Mouse (Mus musculus) heart, embryonic 11.5 days (tissue): ENCODE results near the gene 2010300C02Rik. TPM values are rescaled to one million over a fixed set of nuclear protein-coding genes. Genes with fewer than 3 reads are reported as not detected.

Experiments used
- ATAC-seq: fragments of 200-750 bp; cut with Nextera tagmentation; replicated peaks from 2 replicates; pipeline ENCODE4 v1.8.0; 2017; ENCODE audit warnings: moderate library complexity; ENCODE audit not compliant: insufficient number of reproducible peaks, low FRiP score, low TSS enrichment
- H3K27ac ChIP-seq: fragments of 300-500 bp; sonication (generic); 2 replicates; pipeline ENCODE4 v1.5.1; 2014; ENCODE audit warnings: mild to moderate bottlenecking, low read depth, low read length
- H3K27me3 ChIP-seq: fragments of 300-500 bp; sonication (generic); 2 replicates; pipeline ENCODE4 v1.6.1; 2014; ENCODE audit warnings: mild to moderate bottlenecking, low read length, mixed read lengths; ENCODE audit not compliant: control insufficient read depth, insufficient read depth
- H3K36me3 ChIP-seq: fragments of 300-500 bp; sonication (generic); 2 replicates; pipeline ENCODE4 v1.6.1; 2014; ENCODE audit warnings: mild to moderate bottlenecking, low read length, moderate library complexity, mixed read lengths; ENCODE audit not compliant: control insufficient read depth, insufficient read depth
- H3K4me1 ChIP-seq: fragments of 300-500 bp; sonication (generic); 2 replicates; pipeline ENCODE4 v1.6.1; 2014; ENCODE audit warnings: low read length; ENCODE audit not compliant: control insufficient read depth, insufficient read depth
- H3K4me2 ChIP-seq: fragments of 300-500 bp; sonication (generic); 2 replicates; pipeline ENCODE4 v1.6.1; 2014; ENCODE audit warnings: mild to moderate bottlenecking, moderate library complexity
- H3K4me3 ChIP-seq: fragments of 300-500 bp; sonication (generic); 2 replicates; pipeline ENCODE4 v1.5.1; 2014; ENCODE audit warnings: low read depth, low read length
- H3K9ac ChIP-seq: fragments of 300-500 bp; sonication (generic); 2 replicates; pipeline ENCODE4 v1.6.1; 2014; ENCODE audit warnings: mild to moderate bottlenecking, low read depth, low read length, moderate library complexity
- H3K9me3 ChIP-seq: fragments of 300-500 bp; sonication (generic); replicated peaks from 2 replicates; pipeline ENCODE4 v1.6.1; 2016; ENCODE audit warnings: low read length; ENCODE audit not compliant: control insufficient read depth
- WGBS: fragments of 180-500 bp; shearing (Covaris S2); extraction: QIAGEN DNeasy Blood & Tissue Kit; methylation state at CpG from one replicate; pipeline ENCODE4 v1.1.7; 2014; ENCODE audit not compliant: insufficient replicate concordance; 5-methylcytosine and 5-hydroxymethylcytosine counted together
- polyA plus RNA-seq: library from polyadenylated mRNA; unstranded; fragments of >200 nt; fragmentation: Nextera tagmentation; extraction: Ambion mirVana; gene quantifications from 2 replicates; pipeline ENCODE4 v1.2.1, GENCODE M21; 2014

The 2010300C02Rik gene
- polyA plus RNA-seq, 1 experiment from 2014 or later = 2.8 TPM

GRCm38 (mm10) chr1:37572528-37573272, 147.2 kb downstream of the 2010300C02Rik start:
- Histone ChIP-seq H3K9ac (no peak overlapping the region), H3K4me1 (no peaks in the 10 kb centered on the region), H3K27ac (no peak overlapping the region), H3K4me3 (no peak overlapping the region), H3K9me3 (no peaks in the 10 kb centered on the region), H3K36me3 (no peaks in the 10 kb centered on the region), H3K27me3 (no peaks in the 10 kb centered on the region), H3K4me2 (no peak overlapping the region)
- WGBS = 75% methylated on average over 10 of the region's 10 CpGs
- no peak for ATAC-seq

DNA sequence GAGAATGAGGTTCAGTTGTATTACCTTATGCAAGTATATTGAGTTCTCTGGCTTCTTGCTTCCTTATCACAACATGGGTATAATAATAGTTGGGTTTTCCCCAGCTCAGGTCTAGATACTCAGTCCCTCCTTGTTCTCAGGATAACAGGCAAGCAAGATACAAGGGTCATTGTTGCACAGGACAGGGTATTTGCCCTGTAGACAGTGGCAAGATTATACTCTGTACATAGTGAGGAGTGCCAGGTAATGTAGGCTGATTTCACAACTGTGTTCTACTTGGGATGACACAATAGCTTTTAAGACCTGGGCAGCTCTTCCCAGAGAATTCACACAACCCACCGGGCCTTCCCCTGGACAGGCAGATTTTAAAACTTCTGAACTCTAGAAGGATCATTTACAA, 151.5 kb downstream of the 2010300C02Rik start:
- Histone ChIP-seq H3K4me1 (no peaks in the 10 kb centered on the region), H3K36me3 (no peaks in the 10 kb centered on the region), H3K9ac (no peak overlapping the region), H3K27me3 (no peaks in the 10 kb centered on the region), H3K27ac (no peak overlapping the region), H3K4me3 (no peak overlapping the region), H3K9me3 (no peaks in the 10 kb centered on the region), H3K4me2 (no peak overlapping the region)
- WGBS = 83% methylated on average over 1 of the region's 1 CpGs
- ATAC-seq = no peak

- Histone ChIP-seq H3K4me3 (no peak overlapping the region), H3K9me3 (no peaks in the 10 kb centered on the region), H3K4me2 (no peak overlapping the region), H3K27ac (no peak overlapping the region), H3K4me1 (no peaks in the 10 kb centered on the region), H3K9ac (no peak overlapping the region), H3K36me3 (no peaks in the 10 kb centered on the region), H3K27me3 (no peaks in the 10 kb centered on the region)
- no peak for ATAC-seq
- WGBS = 77% methylated on average over 4 of the region's 4 CpGs
Measured at GRCm38 (mm10) chr1:37566754-37567153, 153.1 kb downstream of the 2010300C02Rik start.

DNA sequence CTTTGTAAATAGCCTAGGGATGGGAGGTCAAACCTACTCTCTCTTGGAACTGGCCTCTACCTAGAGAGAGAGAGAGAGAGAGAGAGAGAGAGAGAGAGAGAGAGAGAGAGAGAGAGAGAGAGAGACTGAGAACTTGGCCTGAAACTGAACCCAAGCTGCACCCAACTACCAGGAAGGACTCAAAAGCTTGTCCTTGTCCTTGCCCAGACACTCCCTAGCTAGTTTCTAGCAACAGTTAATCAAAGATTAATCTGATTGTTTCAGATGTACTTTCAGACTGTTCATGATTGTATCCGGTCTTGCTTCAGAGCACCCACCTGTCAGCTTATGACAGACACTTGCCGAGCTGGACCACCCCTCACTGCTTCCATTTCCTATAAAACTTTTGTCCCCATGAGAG, 153.5 kb downstream of the 2010300C02Rik start:
- Histone ChIP-seq H3K27me3 (no peaks in the 10 kb centered on the region), H3K9ac (no peak overlapping the region), H3K27ac (no peak overlapping the region), H3K36me3 (no peaks in the 10 kb centered on the region), H3K4me2 (no peak overlapping the region), H3K4me3 (no peak overlapping the region), H3K4me1 (no peaks in the 10 kb centered on the region), H3K9me3 (no peaks in the 10 kb centered on the region)
- ATAC-seq = no peak
- 68% methylated on average over 2 of the region's 2 CpGs for WGBS

- H3K9ac ChIP-seq = no peak overlapping the region
- H3K9me3 ChIP-seq = no peaks in the 10 kb centered on the region
- no peaks in the 10 kb centered on the region for H3K4me1 ChIP-seq
- no peaks in the 10 kb centered on the region for H3K27me3 ChIP-seq
- no peak for ATAC-seq
- no peaks in the 10 kb centered on the region for H3K36me3 ChIP-seq
- WGBS = 61% methylated on average over 6 of the region's 6 CpGs
- H3K4me3 ChIP-seq = no peak overlapping the region
- H3K4me2 ChIP-seq = no peak overlapping the region
- no peak overlapping the region for H3K27ac ChIP-seq
Measured at GRCm38 (mm10) chr1:37565396-37565795, 154.5 kb downstream of the 2010300C02Rik start.

DNA sequence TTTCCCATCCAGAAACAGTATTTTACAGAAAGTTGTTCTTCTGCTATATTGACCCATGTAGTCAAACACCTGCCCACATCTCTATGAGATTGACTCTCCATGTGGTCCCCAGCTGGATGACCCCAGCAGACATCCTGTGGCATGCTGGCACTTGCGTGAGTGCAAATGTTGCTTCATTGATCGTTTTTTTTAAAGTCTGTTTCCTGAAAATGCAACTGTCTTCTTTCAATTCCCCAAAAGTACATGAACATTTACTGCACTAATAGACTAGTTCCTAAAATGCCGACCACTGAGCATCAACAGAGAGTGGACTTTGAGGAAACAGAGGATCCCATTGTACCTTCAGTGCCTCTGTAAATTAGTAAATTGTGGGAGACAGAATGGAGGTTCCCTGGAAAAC, 157.9 kb downstream of the 2010300C02Rik start:
- 79% methylated on average over 3 of the region's 3 CpGs for WGBS
- no peak for ATAC-seq
- no peak overlapping the region for H3K27ac ChIP-seq

More for the DNA sequence above, 157.9 kb downstream of the 2010300C02Rik start:
- Histone ChIP-seq H3K4me3 (no peak overlapping the region), H3K4me2 (no peak overlapping the region), H3K9ac (no peak overlapping the region), H3K36me3 (no peaks in the 10 kb centered on the region), H3K27me3 (no peaks in the 10 kb centered on the region), H3K4me1 (no peaks in the 10 kb centered on the region), H3K9me3 (no peaks in the 10 kb centered on the region)

Other genes starting within 250 kb of the 2010300C02Rik start
- gene Mgat4a, start 179.1 kb downstream of the 2010300C02Rik start, polyA plus RNA-seq = 3.0 and 3.3 TPM in 2 replicates
- 4.2 and 4.6 TPM in 2 replicates for gene Tsga10, start 146.3 kb upstream of the 2010300C02Rik start, polyA plus RNA-seq
- gene Lipt1, start 151.7 kb upstream of the 2010300C02Rik start, polyA plus RNA-seq = 8.3 and 9.9 TPM in 2 replicates
- gene Mitd1, start 170.3 kb upstream of the 2010300C02Rik start, polyA plus RNA-seq = 15.9 and 16.4 TPM in 2 replicates
- gene Mrpl30, start 170.4 kb upstream of the 2010300C02Rik start, polyA plus RNA-seq = 260 and 280 TPM in 2 replicates
- gene Lyg2, start 196.4 kb upstream of the 2010300C02Rik start, polyA plus RNA-seq = not detected in 2 replicates
- not detected in 2 replicates for gene Lyg1, start 237.7 kb upstream of the 2010300C02Rik start, polyA plus RNA-seq